Mouse (Mus musculus) ES-E14 (cell line): ENCODE measurements around the gene Gm33543.

Experiments used
- CHD2 ChIP-seq: IDR thresholded peaks from 2 replicates; pipeline ENCODE4 v1.6.1; 2014; ENCODE audit warnings: mild to moderate bottlenecking, low read depth, low read length, inconsistent platforms
- HCFC1 ChIP-seq: IDR thresholded peaks from 2 replicates; pipeline ENCODE4 v1.6.1; 2012; ENCODE audit warnings: low read length, inconsistent platforms, borderline replicate concordance; ENCODE audit not compliant: insufficient read depth
- MAFK ChIP-seq: IDR thresholded peaks from 2 replicates; pipeline ENCODE4 v1.6.1; 2014; ENCODE audit warnings: mild to moderate bottlenecking, low read depth, low read length, inconsistent platforms; ENCODE audit not compliant: insufficient read depth
- ZC3H11A ChIP-seq: IDR thresholded peaks from 2 replicates; pipeline ENCODE4 v1.6.1; 2012; ENCODE audit warnings: low read depth, mild to moderate bottlenecking, inconsistent platforms, low read length, borderline replicate concordance
- ZNF384 ChIP-seq: IDR thresholded peaks from 2 replicates; pipeline ENCODE4 v1.6.1; 2012; ENCODE audit warnings: low read depth, low read length, inconsistent platforms

- TF ChIP-seq CHD2 (peak; percentile 20; the same call in 1 of the 2 replicates), ZNF384 (peak; percentile 69), MAFK (no peak), ZC3H11A (no peak), HCFC1 (no peak)
These were observed 49.4 kb upstream of the Gm33543 start for GRCm38 (mm10) chr10:95892132-95892531.
